Mouse (Mus musculus): ENCODE measurements around the gene Olfr1290.

DNA sequence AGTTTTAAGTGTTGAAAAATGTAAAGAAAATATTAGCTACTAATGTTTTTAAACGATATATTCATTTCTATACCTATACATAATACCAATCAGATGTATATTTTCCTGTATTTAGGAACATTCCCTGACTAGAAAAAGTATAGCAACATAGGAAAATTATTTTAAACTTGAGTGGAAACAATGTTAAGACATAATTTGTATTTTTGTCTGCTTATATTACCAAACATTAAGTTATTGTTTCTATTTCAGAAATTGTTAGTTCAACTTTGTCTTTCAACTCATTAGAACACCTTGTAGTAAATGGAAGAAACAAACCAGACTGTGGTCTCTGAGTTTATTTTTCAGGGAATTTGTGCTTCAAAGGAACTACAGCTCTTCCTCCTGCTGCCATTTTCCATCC lies 44.8 kb downstream of the Olfr1290 start, which contains the start of gene Olfr1287:
- no peak for TF ChIP-seq CTCF (IDR thresholded peaks at IDR 0.05; ENCODE audit: low read depth)
- no peak for TF ChIP-seq EP300 (IDR thresholded peaks at IDR 0.05; ENCODE audit: low read depth)
